Mouse (Mus musculus) lung, postnatal 0 days (tissue): ENCODE measurements around the gene Hemk1.

Experiments used
- CTCF ChIP-seq: IDR thresholded peaks from 2 replicates; pipeline ENCODE4 v1.5.1; 2016; ENCODE audit warnings: antibody characterized with exemption, mild to moderate bottlenecking
- EP300 ChIP-seq: IDR thresholded peaks from 2 replicates; pipeline ENCODE4 v1.6.1; 2016; ENCODE audit warnings: antibody characterized with exemption, mild to moderate bottlenecking, control low read depth

DNA sequence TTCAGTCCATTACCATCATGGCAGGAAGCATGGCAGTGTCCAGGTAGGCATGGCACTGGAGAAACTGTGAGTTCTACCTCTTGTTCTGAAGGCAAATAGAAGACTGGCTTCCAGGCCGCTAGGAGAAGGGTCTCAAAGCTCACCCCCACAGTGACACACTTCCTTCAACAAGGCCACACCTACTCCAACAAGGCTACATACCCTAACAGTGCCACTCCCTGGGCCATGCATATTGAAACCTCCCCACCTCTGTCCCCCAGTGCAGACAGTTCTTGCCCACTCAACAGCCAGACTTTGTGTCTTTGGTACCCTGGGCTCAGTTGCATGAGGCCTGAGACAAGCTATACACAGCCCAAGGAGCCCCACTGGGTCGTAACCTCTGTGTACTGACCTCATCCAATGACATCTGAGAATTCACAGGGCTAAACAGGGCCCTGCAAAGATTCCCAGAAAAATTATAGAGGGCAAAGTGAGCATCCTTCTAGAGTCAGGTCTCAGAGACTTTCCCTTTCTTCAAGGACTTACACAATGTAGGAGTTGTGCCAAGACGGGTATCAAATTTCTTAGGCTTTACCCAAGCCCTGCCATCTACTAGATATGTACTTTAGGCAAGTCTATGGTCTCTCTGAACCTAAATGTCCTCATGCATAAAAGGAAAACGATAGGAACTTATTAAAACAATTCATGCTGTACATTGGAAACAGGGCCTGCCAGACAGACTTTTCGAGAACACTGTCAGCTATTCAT is 56.7 kb downstream of the Hemk1 start:
- TF ChIP-seq CTCF: no peak
- TF ChIP-seq EP300: no peak
